Mouse (Mus musculus) kidney, adult 18-20 months (tissue): Measurements from ENCODE around the gene Frrs1.

Experiments used
- DNase-seq: peaks from one replicate; pipeline ENCODE4 v3.0.0; 2021

The Frrs1 gene

DNA sequence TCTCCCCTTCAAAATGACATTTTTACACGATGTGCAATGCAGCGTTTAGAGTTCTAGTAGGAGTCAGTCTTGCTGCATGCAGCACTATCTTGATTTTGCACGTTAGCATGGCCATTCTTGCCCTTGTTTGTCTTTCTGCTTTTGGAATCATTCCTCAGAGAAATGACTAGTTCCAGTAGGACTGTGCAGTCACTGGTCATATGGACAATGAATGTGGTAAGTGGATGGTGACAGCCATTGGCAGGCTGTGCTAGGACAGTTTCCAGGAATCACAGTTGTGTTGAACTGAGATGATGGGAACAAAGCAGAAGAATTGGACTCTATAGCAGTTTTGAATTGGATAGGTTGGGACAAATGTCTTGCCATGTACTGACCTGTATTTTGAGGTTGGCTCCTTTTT lies 55.7 kb downstream of the Frrs1 start:
- DNase-seq, result no peak

GRCm38 (mm10) chr3:116917016-116917415 lies 57.8 kb downstream of the Frrs1 start:
- no peak for DNase-seq

- DNase-seq, result no peak
These were observed 62.3 kb downstream of the Frrs1 start for GRCm38 (mm10) chr3:116921535-116921934.

GRCm38 (mm10) chr3:116923042-116923441 lies 63.8 kb downstream of the Frrs1 start:
- DNase-seq, result no peak

- DNase-seq, result no peak
These were observed 69.7 kb downstream of the Frrs1 start for GRCm38 (mm10) chr3:116928994-116929393.

DNA sequence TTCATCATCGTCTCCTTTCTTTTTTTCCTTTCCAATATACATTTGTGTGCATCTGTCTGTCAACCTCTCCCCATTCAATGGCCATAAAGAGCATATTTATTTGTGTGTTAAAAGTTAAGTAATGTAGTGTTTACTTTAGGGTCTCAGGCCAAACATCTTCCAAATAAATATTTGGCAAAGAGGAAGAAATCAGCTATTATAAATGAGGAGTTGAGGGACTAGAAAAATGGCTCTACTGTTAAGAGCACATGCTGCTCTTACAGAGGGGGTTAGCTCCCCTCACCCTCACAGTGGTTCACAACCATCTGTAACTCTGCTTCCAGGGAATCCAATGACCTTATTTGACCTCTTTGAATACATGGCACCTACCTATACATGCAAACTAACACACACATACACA lies 73.9 kb downstream of the Frrs1 start:
- no peak for DNase-seq

- no peak for DNase-seq
These were observed 77.8 kb downstream of the Frrs1 start for GRCm38 (mm10) chr3:116936934-116937691.

GRCm38 (mm10) chr3:116940804-116941558 lies 81.7 kb downstream of the Frrs1 start:
- no peak for DNase-seq

DNA sequence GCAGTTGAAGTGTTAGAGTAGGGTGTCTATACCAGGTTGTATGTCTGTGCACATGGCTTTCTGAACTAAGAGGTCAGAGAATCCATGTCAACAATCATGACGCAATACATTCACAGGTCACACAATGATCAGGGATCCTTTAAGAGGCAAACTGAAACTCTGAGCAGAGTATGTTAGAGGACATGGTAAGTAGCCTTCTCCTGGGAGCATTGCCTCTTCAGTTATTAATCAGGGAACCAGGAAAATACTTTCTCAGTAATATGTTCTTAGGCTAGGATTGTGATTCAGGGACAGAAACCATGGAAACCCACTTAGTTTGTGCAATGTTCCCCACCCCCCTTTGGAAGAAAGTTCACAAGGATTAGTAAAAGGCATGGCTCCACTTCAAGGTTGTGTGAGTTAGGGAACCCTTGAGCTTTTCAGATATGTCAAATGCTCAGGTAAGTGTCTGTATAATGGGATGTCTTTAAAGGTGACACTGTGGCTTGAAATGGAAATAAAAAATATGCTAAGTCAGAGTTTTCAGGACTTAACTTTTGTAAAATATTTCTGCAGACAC lies 82.4 kb downstream of the Frrs1 start:
- no peak for DNase-seq

- no peak for DNase-seq
These were observed 83.5 kb downstream of the Frrs1 start for GRCm38 (mm10) chr3:116942751-116943150.

GRCm38 (mm10) chr3:116943422-116943821 lies 84.2 kb downstream of the Frrs1 start:
- no peak for DNase-seq

DNA sequence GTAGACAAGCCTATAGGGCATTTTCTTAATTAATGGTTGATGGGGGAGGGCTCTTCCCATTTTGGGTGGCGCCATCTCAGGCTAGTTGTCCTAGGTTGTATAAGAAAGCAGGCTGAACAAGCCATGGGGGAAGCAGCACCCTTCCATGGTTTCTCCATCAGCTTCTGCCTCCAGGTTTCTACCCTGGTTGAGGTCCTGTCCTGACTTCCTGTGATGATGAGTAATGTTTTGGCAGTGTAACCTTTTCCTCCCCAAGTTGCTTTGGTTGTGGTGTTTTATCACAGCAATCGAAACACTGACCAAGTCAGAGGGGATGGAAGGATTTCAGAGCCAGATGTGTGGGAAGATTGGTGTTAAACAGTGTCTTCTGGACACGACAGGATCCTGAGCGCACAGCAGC lies 87.2 kb downstream of the Frrs1 start:
- DNase-seq, result no peak

DNA sequence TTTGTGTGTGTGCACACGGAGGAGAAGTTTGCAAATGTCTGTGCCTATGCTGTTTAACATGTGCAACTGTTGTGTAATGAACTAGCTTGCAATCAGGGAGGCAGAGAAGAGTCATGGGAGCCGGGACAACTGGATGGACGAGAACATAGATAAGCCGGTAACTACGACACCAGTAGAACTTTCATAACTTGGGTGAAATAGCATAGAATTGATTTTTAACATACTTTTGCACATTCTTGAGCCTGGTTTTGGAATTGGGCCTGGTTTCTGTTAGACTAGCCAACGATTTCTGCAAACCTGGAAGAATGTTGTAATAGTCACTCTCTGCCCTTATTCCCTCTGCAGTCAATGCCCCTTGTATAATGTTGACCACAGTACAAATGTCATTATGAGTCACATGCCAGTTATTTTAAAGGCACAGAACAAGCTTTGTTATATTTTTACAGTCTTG lies 91.4 kb downstream of the Frrs1 start:
- no peak for DNase-seq

- no peak for DNase-seq
These were observed 92.2 kb downstream of the Frrs1 start for GRCm38 (mm10) chr3:116951489-116951888.

DNA sequence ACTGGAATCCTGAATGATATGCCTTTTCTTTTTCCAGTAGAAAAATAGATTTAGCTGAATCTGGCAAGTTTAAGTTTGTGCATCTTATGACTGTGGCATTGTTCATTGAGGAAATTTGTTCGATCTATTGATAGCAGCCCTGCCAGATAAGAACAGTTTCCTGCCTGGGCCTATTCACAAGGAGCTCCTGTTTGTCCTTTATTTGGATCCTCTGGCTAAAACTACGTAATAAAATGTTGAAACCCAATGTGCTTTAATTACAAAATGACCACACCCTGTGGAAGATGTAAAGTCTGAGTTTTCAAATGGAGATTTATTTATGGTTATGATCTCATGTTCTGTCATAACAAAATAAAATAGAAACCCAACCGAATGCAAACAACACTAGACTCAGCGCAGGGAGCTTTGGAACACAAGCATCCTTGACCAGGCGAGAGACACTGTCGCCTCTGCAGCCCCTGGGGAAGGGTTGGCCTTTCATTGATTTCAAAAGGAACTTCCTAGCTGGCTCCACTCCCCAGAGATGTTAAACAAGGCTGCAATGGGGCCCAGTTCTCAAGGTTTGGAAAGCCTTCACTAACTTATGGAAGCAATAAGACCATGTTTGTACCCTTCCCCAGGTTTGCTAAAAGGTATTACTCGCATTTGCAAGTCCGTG lies 93.1 kb downstream of the Frrs1 start:
- no peak for DNase-seq

DNA sequence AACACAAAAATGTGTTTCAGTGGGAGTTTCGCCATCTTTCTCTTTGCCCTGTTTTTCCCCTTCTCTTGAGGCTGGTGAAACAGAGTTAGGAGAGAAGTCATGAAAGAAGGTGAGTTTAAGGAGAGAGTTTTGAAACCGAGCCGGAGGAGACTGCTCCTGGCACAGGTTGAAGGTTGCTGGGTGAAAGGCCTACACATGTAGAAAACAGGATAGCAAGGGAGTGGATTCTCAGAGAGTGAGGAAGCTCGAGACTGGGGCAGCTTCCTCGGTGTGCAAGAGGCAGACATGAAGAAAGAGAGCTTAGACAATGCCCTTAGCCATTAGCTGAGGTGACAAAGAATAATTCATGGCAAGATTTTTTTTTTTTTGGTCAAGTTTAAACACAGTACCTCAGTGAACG lies 94.1 kb downstream of the Frrs1 start:
- DNase-seq, result no peak

DNA sequence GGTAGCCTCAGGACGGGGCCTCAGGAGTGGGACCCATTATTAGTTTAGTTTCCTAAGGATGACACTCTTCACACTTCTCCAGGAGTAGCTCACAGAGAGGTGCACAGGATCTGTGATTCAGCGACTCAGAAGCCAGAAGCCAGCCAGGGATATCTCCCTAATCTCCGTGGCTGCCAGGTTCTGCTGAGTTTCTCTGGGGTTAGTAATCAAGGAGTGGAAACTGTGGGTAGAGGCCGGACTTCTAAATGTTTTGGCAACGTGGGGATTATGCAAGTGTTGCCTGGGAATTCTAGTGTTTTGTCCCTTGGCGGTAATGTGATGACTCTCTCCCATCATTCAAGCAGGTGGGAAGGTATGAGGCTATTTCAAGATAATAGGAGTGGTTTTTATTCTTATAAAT lies 95.8 kb downstream of the Frrs1 start:
- DNase-seq, result no peak
